Mouse (Mus musculus): Measurements from ENCODE around the gene Sec63. TPM values are rescaled to one million over a fixed set of nuclear protein-coding genes. Genes with fewer than 3 reads are reported as not detected.

The Sec63 gene
- polyA plus RNA-seq, 1 experiment from 2014 or later, result 11.2 TPM

DNA sequence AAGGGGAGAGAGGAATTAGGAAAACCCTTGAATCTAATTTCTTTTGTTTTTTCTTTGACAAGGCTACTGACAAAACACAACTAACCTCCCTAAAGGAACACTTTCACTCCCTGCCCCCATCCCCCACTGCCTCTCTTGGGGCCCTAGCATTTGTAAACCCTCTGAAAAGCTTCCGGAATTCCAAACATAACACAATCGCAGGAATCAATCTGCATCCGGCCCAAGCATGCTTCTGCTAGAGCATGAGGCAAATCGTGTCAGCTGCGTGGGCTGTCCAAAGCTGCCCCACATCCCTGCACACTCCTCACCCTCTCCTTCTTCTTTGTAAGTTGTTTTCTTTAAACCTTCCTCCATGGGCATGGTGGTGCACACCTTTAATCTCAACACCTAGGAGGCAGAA lies 94.0 kb downstream of the Sec63 start:
- no peak for ATAC-seq (ENCODE audit: low read depth)
- WGBS (ENCODE audit: insufficient replicate concordance), result 39% methylated on average over 5 of the region's 5 CpGs
- Histone ChIP-seq H3K9ac (ENCODE audit: low read depth, low read length) (no peak overlapping the region), H3K4me2 (ENCODE audit: low read depth, low read length) (no peak overlapping the region), H3K27me3 (ENCODE audit: control insufficient read depth, insufficient read depth, low read depth, low read length) (no peaks in the 10 kb centered on the region), H3K9me3 (replicated peaks; ENCODE audit: control insufficient read depth, low read length) (no peaks in the 10 kb centered on the region), H3K4me3 (ENCODE audit: low read depth, low read length) (no peak overlapping the region), H3K4me1 (ENCODE audit: control insufficient read depth, low read depth, low read length) (no peaks in the 10 kb centered on the region), H3K27ac (ENCODE audit: low read length) (no peak overlapping the region), H3K36me3 (ENCODE audit: control insufficient read depth, insufficient read depth) (no peaks in the 10 kb centered on the region)

DNA sequence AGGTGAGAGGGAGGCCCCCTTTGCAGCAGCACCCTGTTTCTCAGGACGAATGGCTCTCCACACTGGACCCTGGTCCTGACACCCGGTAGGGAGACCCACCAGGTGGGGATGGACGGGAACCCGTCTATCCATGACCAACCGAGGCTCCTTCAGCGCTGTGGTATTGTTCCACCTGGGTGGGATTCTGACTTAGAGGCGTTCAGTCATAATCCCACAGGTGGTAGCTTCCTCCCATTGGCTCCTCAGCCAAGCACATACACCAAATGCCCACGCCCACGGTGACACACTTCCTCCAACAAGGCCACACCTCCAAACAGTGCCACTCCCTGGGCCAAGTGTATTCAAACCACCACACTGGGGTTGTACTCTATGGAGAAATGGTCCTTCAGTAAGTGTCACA lies 95.3 kb downstream of the Sec63 start:
- no peak overlapping the region for H3K4me3 ChIP-seq (ENCODE audit: low read depth, low read length)

DNA sequence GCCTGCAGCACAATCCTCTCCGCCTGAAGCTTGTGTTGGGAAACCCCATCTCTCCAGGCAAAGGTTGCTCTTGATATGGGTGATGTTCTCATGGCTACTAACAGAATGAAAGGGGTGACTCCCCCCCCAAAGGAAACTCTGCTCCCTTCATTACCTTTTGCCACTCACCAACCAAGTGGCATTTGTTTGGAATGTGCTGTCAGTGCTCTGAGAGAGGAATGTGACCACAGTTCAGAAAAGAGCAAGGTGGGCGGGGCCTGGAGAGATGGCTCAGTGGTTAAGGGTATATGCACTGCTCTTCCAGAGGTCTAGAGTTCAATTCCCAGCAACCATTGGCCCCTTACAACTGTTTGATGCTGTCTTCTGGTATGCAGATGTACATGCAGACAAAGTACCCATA lies 95.7 kb downstream of the Sec63 start:
- no peaks in the 10 kb centered on the region for H3K9me3 ChIP-seq (replicated peaks; ENCODE audit: control insufficient read depth, low read length)
- no peak overlapping the region for H3K9ac ChIP-seq (ENCODE audit: low read depth, low read length)
- H3K36me3 ChIP-seq (ENCODE audit: control insufficient read depth, insufficient read depth), result no peaks in the 10 kb centered on the region
- ATAC-seq (ENCODE audit: low read depth), result no peak
- H3K27me3 ChIP-seq (ENCODE audit: control insufficient read depth, insufficient read depth, low read depth, low read length), result no peaks in the 10 kb centered on the region
- 72% methylated on average over 2 of the region's 2 CpGs for WGBS (ENCODE audit: insufficient replicate concordance)
- no peak overlapping the region for H3K27ac ChIP-seq (ENCODE audit: low read length)
- H3K4me2 ChIP-seq (ENCODE audit: low read depth, low read length), result no peak overlapping the region
- no peaks in the 10 kb centered on the region for H3K4me1 ChIP-seq (ENCODE audit: control insufficient read depth, low read depth, low read length)
- H3K4me3 ChIP-seq (ENCODE audit: low read depth, low read length), result no peak overlapping the region

More for the DNA sequence above, 95.3 kb downstream of the Sec63 start:
- no peaks in the 10 kb centered on the region for H3K9me3 ChIP-seq (replicated peaks; ENCODE audit: control insufficient read depth, low read length)
- ATAC-seq (ENCODE audit: low read depth), result no peak
- no peak overlapping the region for H3K4me2 ChIP-seq (ENCODE audit: low read depth, low read length)
- H3K27me3 ChIP-seq (ENCODE audit: control insufficient read depth, insufficient read depth, low read depth, low read length), result no peaks in the 10 kb centered on the region
- H3K4me1 ChIP-seq (ENCODE audit: control insufficient read depth, low read depth, low read length), result no peaks in the 10 kb centered on the region
- H3K36me3 ChIP-seq (ENCODE audit: control insufficient read depth, insufficient read depth), result no peaks in the 10 kb centered on the region
- no peak overlapping the region for H3K27ac ChIP-seq (ENCODE audit: low read length)
- H3K9ac ChIP-seq (ENCODE audit: low read depth, low read length), result no peak overlapping the region
- WGBS (ENCODE audit: insufficient replicate concordance), result 83% methylated on average over 9 of the region's 9 CpGs

DNA sequence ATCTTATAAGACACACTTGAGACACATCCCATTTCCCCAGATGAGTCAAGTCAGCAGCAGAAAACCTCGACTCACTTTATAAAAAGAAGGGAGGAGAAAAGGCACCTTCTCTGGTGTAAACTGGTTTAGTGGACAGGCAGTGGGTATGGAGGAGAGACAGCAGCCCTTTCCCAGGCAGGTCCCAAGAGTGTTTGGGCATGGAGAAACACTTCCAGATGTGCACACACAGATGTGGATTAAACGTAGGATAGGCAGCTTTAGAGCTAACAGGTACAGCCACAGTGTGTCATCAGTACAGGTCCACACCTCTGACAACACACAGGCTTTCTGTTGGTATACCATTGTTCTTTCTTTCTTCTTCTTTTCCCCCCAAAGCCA lies 98.5 kb downstream of the Sec63 start:
- Histone ChIP-seq H3K9me3 (replicated peaks; ENCODE audit: control insufficient read depth, low read length) (no peaks in the 10 kb centered on the region), H3K4me1 (ENCODE audit: control insufficient read depth, low read depth, low read length) (peaks cover 3% of the 10 kb centered on the region; the same call in 1 of the 2 replicates), H3K4me3 (ENCODE audit: low read depth, low read length) (no peak overlapping the region), H3K9ac (ENCODE audit: low read depth, low read length) (no peak overlapping the region), H3K4me2 (ENCODE audit: low read depth, low read length) (no peak overlapping the region), H3K27me3 (ENCODE audit: control insufficient read depth, insufficient read depth, low read depth, low read length) (no peaks in the 10 kb centered on the region), H3K36me3 (ENCODE audit: control insufficient read depth, insufficient read depth) (no peaks in the 10 kb centered on the region), H3K27ac (ENCODE audit: low read length) (no peak overlapping the region)
- no peak for ATAC-seq (ENCODE audit: low read depth)
- 36% methylated on average over 2 of the region's 2 CpGs for WGBS (ENCODE audit: insufficient replicate concordance)

GRCm38 (mm10) chr10:42860159-42860911 lies 99.0 kb downstream of the Sec63 start, which contains the start of gene Scml4:
Gene Scml4, plus strand, starts transcription at chr10:42860370.
- Histone ChIP-seq H3K9me3 (replicated peaks; ENCODE audit: control insufficient read depth, low read length) (no peaks in the 10 kb centered on the region), H3K27ac (ENCODE audit: low read length) (no peak within 1 kb of the TSS), H3K4me3 (ENCODE audit: low read depth, low read length) (peak within 1 kb of the TSS; percentile 18; the same call in 1 of the 2 replicates), H3K36me3 (ENCODE audit: control insufficient read depth, insufficient read depth) (no peaks in the 10 kb centered on the region), H3K4me2 (ENCODE audit: low read depth, low read length) (0 out of 2 replicates have a peak within 1 kb of the TSS, but pooled peaks have one; percentile 26), H3K27me3 (ENCODE audit: control insufficient read depth, insufficient read depth, low read depth, low read length) (no peaks in the 10 kb centered on the region), H3K9ac (ENCODE audit: low read depth, low read length) (no peak within 1 kb of the TSS), H3K4me1 (ENCODE audit: control insufficient read depth, low read depth, low read length) (peaks cover 3% of the 10 kb centered on the region; the same call in 1 of the 2 replicates)
- 28% methylated on average over 17 of the region's 17 CpGs for WGBS (ENCODE audit: insufficient replicate concordance)
- ATAC-seq (ENCODE audit: low read depth), result no peak

GRCm38 (mm10) chr10:42861446-42861845 lies 100.2 kb downstream of the Sec63 start:
- H3K4me1 ChIP-seq (ENCODE audit: control insufficient read depth, low read depth, low read length), result peaks cover 3% of the 10 kb centered on the region; the same call in 1 of the 2 replicates
- no peak overlapping the region for H3K27ac ChIP-seq (ENCODE audit: low read length)
- H3K36me3 ChIP-seq (ENCODE audit: control insufficient read depth, insufficient read depth), result no peaks in the 10 kb centered on the region
- H3K9me3 ChIP-seq (replicated peaks; ENCODE audit: control insufficient read depth, low read length), result no peaks in the 10 kb centered on the region
- H3K9ac ChIP-seq (ENCODE audit: low read depth, low read length), result no peak overlapping the region
- ATAC-seq (ENCODE audit: low read depth), result no peak
- H3K27me3 ChIP-seq (ENCODE audit: control insufficient read depth, insufficient read depth, low read depth, low read length), result no peaks in the 10 kb centered on the region
- WGBS (ENCODE audit: insufficient replicate concordance), result 65% methylated on average over 7 of the region's 7 CpGs
- H3K4me2 ChIP-seq (ENCODE audit: low read depth, low read length), result no peak overlapping the region
- H3K4me3 ChIP-seq (ENCODE audit: low read depth, low read length), result no peak overlapping the region

GRCm38 (mm10) chr10:42862102-42862740 lies 100.9 kb downstream of the Sec63 start:
- 0 out of 2 replicates have a peak overlapping the region, but pooled peaks have one; percentile 25 for H3K27ac ChIP-seq (ENCODE audit: low read length)
- H3K4me2 ChIP-seq (ENCODE audit: low read depth, low read length), result peak overlapping the region; percentile 44
- H3K9ac ChIP-seq (ENCODE audit: low read depth, low read length), result no peak overlapping the region; the same call in 1 of the 2 replicates
- peak; percentile 43 for ATAC-seq (ENCODE audit: low read depth)
- no peaks in the 10 kb centered on the region for H3K27me3 ChIP-seq (ENCODE audit: control insufficient read depth, insufficient read depth, low read depth, low read length)
- WGBS (ENCODE audit: insufficient replicate concordance), result 21% methylated on average over 13 of the region's 13 CpGs
- H3K4me1 ChIP-seq (ENCODE audit: control insufficient read depth, low read depth, low read length), result peaks cover 3% of the 10 kb centered on the region; the same call in 1 of the 2 replicates
- H3K4me3 ChIP-seq (ENCODE audit: low read depth, low read length), result peak overlapping the region; percentile 36
- H3K36me3 ChIP-seq (ENCODE audit: control insufficient read depth, insufficient read depth), result no peaks in the 10 kb centered on the region
- no peaks in the 10 kb centered on the region for H3K9me3 ChIP-seq (replicated peaks; ENCODE audit: control insufficient read depth, low read length)

DNA sequence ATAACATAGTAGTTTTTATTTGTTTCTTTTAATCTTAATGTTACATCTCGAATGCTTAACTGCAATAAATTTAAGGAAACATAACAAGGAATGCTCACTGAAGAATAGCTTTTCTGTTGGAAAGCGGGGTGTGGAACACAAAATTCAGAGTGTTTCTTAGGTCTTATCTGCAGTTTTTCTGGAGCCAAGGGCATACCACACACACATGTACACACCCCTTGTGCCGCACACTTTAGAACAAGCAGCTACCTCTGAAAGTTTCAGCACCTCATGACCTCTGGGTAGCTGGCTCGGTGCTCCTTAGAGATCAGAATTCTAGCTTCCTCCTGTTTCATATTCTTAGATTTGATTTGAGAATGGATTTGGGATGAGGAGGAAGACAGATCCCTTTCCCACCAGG lies 101.5 kb downstream of the Sec63 start:
- Histone ChIP-seq H3K36me3 (ENCODE audit: control insufficient read depth, insufficient read depth) (no peaks in the 10 kb centered on the region), H3K9ac (ENCODE audit: low read depth, low read length) (no peak overlapping the region), H3K27ac (ENCODE audit: low read length) (no peak overlapping the region), H3K4me1 (ENCODE audit: control insufficient read depth, low read depth, low read length) (peaks cover 3% of the 10 kb centered on the region; the same call in 1 of the 2 replicates), H3K4me2 (ENCODE audit: low read depth, low read length) (no peak overlapping the region), H3K27me3 (ENCODE audit: control insufficient read depth, insufficient read depth, low read depth, low read length) (no peaks in the 10 kb centered on the region), H3K4me3 (ENCODE audit: low read depth, low read length) (no peak overlapping the region), H3K9me3 (replicated peaks; ENCODE audit: control insufficient read depth, low read length) (no peaks in the 10 kb centered on the region)
- ATAC-seq (ENCODE audit: low read depth), result no peak
- 48% methylated on average over 4 of the region's 4 CpGs for WGBS (ENCODE audit: insufficient replicate concordance)
